Mouse (Mus musculus): Measurements from ENCODE around the gene Ubqln4.

DNA sequence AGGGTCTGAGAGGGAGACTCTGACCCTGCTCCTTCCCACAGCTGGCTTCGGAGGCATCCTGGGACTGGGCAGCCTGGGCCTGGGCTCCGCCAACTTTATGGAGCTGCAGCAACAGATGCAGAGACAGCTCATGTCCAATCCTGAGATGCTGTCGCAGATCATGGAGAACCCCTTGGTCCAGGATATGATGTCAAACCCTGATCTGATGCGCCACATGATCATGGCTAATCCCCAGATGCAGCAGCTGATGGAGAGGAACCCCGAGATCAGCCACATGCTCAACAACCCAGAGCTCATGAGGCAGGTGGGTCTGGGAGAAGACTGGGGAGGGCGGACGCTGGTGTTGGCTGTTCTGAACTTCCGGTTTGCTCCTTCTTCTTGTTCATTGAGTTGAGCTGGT is 3.1 kb downstream of the Ubqln4 start:
- TF ChIP-seq POLR2A (IDR thresholded peaks at IDR 0.05; ENCODE audit: borderline replicate concordance, extremely low read depth, insufficient read depth, insufficient read length, poor library complexity, severe bottlenecking) (no peak), CTCF (IDR thresholded peaks at IDR 0.05; ENCODE audit: borderline replicate concordance, extremely low read depth, insufficient read depth, insufficient read length) (no peak)

All from brain, embryonic 14.5 days (tissue).